Mouse (Mus musculus): Measurements from ENCODE around the gene Ryk. TPM values are rescaled to one million over a fixed set of nuclear protein-coding genes. Genes with fewer than 3 reads are reported as not detected.
A peak's percentile ranks its signal among the peaks of the same experiment; 100 is the strongest.

Gene Ryk
- total RNA-seq, 2 experiments from 2014 or later = 63.2 to 64.9 TPM

DNA sequence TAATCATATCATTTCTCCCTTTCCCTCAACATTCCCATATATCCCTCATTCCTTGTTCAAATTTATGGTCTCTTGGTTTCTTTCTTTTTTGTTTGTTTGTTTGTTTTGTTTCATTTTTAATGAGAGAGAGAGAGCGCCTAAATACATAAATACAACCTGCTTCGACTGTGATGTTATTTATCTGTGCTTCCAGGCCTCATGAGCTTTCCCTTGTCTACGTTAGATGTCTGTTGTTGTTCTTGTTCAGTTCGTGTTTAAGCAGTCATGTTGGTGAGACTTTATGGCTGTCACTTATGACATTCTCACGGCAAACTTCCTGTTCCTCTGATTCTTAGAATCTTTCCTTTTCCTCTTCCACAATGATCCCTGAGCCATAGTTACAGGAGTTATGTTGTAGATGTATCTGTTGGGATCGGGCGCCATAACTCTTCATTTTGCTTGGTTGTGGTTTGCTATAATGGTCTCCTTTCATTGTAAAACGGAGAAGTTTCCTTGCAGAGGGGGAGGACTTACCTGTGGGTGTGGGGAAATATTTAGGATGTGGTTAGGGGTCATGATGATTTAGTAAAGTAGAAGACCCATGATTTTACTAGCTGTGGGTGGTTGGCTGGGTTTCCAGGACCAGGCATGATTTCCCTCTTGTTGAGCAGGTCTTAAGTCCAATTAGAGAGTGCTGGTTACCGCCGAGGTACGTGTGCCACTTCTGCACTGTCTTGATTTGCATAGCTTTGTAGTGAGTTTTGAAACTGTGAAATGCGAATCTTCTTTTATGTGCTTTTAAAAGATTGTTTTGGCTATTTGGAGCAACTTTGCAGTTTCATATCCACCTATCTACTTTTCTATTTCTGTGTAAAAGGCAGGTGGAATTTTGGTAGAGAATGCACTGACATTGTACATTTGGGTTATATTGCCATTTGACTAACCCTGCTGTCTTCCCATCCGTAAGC is 17.6 kb downstream of the Ryk start:
- no peak for DNase-seq (ENCODE audit: low spot score in 2 of 2)

DNA sequence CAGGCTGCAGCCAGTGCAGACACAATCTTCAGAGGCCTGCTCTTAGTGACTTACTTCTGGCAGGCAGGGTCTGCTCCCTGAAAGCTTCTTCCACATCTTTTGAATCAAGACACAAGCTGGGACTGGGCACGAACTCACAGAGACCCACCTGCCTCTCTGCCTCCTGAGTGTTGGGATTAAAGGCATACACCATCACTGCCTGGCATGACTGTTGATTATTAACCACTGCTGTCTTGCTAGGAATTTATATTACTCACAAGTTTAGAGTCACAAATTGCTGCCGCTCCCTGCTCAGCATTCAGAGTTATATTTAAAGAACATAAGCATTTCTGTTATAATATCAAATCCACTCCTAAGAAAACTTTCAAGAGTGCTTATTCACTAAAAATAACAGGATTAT is 23.1 kb downstream of the Ryk start:
- no peak for DNase-seq (ENCODE audit: low spot score in 2 of 2)

DNA sequence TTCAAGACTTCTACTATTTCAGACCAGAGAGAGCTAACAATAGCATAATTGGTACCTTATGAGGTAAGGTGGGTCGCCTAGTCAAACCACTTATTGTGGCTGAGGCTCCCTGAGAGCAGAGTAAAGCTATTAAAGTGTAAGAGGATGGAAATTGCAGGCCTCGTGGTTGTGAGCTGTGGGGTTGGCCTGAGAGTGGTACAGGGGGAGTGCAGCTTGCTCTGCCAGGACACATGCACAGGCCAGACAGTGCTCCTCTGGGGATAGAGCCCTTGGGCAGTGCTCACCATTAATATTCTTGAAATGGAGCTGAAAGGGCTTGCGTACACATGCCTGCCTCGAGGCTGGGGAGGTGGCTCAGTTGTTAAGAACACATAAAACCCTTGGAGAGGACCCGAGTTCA is 23.6 kb downstream of the Ryk start:
- no peak for DNase-seq (ENCODE audit: low spot score in 2 of 2)

DNA sequence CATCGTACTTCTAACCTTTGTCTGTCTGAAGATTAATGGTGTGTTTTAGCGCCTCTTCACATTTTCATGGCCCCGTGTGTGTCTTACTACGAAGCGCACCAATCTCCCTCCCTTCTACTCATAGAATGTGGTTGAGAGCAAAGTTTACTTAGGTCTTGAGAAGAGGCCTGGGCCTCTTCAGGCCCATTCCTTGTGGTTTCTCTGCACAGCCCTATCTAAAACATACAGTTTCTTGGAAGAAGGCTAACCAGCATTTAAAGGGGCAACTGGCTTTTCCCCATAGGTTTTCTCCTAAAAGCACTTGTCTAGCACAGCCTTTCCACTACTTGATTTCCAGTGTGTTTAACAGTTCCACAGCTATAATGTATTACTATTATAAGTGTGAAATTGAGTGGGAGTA is 24.7 kb downstream of the Ryk start:
- no peak for DNase-seq (ENCODE audit: low spot score in 2 of 2)

DNA sequence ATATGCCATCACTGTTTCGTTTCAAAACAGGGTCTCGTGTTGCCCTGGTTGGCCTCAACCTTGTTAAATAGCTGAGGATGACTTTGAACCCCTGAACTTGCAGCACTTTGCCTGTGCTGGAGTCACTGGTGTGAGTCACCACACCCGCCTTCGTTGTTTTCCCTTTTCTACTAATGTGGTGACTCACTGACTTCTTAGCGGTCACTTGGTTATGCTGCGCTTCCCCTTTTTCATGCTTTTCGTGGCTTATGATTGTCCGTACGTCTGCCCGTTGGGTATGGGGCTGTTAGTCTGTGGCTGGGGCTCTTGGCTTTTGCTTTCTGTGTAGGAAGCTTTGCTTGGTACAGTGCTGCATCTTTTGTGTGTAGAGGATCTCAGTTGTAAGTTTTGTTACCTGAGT is 25.2 kb downstream of the Ryk start:
- DNase-seq (ENCODE audit: low spot score in 2 of 2) = no peak

DNA sequence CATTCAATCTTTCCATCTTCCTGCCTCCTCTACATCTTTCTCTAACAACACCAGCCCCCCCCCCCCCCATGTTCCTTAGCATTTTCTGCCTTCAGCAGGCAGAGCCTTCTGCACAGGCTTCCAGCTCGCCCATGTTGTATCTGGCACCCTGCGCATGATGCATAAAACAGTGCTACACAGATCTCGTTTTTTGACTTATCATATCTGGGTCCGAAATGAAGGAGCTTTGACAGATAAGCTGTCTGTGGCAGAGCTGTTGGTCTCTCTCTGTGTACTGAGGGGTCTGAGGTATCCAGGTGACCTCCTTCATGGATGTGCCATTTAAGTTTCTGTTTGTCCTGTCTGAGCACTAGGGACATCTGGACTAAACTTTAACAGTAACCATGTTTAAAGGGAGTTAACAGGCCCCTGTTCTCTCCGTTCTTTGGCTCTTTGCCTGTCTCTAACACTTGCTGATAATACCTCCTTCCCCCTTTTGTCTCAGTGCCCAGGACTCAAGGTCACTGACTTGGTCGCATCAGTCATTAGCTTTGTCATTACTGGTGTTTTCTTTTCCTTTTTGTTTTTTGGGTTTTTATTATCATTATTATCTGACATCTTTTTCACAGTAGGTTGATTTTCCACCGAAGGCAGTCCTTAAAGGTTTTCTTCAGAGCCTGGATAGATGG is 26.2 kb downstream of the Ryk start:
- no peak for DNase-seq (ENCODE audit: low spot score in 2 of 2)

DNA sequence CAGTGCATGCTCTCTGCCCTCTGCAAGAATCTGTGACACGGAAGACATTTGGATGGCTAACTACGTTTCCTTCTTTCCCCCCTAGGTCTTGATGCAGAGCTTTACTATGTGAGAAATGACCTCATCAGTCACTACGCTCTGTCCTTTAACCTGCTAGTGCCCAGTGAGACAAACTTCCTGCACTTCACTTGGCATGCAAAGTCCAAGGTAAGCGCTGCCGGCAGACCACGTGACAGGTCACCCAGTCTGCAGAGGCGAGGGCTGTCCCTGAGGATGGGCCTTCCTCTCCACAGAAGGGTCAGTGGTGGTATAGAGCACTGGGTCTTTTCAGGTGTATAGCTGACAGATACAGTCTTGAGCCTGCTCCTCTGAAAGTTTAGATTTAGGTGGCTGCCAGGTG is 27.1 kb downstream of the Ryk start:
- no peak for DNase-seq (ENCODE audit: low spot score in 2 of 2)

DNA sequence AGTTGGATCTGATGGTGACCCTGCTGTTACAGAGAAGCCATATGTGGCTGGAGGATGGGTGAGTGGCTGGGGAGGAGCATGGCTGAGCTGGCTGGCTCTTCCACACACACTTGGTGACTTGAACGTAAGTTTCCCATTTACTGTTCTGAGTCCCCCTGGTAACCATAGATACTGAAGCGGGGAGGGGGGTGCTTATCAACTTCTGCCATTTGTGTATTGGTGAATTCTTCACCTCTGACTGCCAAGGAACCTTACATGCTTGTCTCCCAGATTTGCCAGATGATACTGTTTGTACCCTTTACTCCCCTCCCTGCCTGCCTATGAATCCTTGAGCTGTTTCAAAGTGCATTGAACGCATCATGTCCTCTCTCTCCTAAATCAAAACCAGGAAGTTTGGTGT is 27.5 kb downstream of the Ryk start:
- no peak for DNase-seq (ENCODE audit: low spot score in 2 of 2)

DNA sequence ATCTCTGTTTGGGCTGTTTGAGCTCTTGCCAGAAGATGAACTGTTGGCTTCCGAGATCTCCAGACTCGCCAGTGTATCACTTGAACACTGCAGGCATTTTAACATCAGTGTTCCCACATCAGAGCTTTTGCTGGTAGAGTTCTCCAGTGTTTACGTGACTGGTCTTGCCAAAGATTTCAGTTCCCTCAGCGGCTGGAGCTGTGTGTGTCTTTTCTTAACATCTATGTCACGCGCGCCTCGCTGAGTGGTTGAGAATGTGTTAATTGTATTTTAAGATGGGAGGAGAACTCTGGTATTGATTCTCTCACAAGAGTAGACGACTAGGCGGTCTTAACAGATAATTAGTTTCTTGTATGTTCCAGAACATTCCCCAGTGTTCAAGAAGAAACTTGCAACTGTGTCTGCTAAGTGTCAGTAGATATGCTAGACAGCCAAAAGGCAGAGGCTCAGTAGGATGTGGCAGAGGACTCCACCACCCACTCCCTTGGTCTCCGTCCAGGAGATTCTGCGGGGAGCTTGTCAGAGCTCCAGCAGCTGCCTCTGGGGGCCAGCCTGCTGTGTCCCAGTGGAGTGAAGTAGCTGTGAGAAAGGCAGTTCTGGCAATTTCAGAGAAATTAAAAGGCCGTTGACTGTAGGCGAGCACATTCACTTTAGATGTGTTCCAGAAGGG is 29.3 kb downstream of the Ryk start:
- no peak for DNase-seq (ENCODE audit: low spot score in 2 of 2)

DNA sequence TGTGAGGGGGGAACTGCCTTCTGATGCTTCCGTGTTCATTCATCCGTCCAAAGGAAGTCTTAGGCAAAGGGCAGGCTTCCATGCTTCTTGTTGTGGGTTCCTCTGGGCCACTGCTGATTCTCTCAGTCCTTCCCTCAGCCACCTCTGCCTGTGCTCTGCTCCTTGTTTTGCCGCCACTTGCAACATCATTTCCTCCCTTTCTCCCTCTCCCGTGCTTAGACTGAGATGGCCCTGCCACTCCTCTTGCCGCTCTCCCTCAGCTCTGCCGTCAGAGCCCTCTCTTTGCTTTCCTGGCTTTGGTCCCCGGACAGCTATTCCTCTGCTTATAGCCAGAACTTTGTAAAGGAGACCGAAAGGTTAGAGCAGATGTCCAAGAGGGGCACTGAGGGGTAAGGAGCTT is 30.2 kb downstream of the Ryk start:
- DNase-seq (ENCODE audit: low spot score in 2 of 2) = no peak

DNA sequence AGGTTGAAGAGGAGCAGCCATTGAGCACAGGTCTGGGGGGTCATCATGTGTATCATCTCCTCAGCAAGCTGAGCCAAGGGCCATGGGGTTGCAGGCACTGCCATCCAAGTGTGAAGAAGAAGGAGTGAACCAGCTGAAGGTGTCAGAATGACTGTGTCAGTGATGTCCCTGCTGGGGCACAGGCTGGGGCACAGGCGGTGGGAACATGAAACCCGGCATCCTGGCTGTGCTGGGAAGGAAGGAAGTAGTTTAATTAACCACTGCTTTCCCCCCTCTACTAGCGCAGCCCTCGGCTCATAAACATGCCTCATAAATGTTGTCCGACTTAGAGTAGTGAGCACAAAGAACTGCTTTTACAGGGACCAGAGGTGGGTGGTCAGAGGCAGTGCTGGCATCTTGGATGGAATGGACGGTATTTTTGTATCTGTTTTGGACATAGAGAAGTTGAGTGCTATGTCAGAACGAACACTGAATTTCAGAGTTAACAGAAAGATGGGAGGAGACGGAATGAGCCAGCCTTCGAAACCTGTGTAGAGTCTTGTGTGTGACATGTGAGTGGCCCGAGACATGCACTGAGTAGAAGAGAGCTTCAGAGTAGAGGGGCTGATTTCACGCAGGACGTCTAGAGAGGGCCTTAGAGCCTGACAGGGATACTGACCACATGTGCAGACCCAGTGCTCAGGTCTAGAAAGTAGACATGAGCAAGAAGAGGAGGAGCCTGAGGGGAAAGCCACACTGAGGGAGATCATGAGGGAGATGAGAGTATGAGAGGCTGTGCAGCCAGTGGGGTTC is 31.4 kb downstream of the Ryk start:
- DNase-seq (ENCODE audit: low spot score in 2 of 2) = no peak

DNA sequence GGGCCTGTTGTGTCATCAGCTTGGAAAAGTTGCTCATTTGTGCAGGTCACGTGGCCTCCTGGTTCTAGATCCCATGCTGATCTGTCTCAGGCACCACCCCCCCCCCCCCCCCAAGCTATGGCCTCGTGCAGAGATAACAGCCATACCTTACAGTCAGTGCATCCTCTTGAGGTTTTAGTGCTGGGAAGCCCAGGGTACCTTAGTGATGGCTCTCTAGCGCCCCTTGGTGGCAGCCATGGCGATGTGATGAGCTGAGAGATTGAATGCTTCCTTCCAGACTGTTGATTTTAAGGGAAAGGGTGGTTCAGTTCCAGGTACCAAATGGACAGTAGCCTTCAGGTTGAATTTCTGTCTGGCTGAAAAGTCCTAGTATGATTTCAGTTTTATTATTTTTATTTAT is 32.2 kb downstream of the Ryk start:
- peak; percentile 50 to 52 for DNase-seq (ENCODE audit: low spot score in 2 of 2)

DNA sequence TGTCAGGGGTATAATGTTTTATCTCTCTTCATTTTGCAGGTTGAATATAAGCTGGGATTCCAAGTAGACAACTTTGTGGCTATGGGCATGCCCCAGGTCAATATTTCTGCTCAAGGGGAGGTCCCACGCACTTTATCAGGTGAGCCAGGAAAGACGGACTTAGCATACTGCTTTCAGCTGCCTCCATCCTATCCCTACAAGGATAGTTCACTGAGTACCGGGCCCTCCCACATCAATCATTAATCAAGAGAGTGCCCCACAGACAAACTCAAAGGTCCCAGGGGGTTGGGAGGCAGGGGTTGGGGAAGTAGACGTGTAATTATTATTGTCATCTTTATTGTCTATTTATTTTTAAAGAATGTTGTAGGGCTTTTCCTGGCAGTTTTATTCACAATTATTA is 32.8 kb downstream of the Ryk start:
- no peak for DNase-seq (ENCODE audit: low spot score in 2 of 2)

DNA sequence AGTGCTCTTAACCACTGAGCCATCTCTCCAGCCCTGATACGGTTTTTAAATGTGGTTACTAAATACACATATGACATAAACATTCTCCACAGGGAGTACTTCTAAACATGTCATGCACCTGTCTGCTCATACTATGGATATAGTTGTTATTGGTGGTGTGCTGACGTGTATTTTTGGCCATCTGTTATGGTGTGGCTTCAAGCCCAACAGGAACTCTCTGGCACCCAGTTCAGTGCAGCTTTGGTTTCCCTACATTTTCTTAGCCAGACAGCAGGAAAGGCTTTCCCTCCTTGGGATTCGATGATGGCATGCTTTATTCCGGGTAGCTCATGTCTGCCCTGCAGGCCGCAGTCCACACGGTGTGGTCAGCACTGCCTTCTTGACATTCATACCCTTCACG is 33.7 kb downstream of the Ryk start:
- no peak for DNase-seq (ENCODE audit: low spot score in 2 of 2)

DNA sequence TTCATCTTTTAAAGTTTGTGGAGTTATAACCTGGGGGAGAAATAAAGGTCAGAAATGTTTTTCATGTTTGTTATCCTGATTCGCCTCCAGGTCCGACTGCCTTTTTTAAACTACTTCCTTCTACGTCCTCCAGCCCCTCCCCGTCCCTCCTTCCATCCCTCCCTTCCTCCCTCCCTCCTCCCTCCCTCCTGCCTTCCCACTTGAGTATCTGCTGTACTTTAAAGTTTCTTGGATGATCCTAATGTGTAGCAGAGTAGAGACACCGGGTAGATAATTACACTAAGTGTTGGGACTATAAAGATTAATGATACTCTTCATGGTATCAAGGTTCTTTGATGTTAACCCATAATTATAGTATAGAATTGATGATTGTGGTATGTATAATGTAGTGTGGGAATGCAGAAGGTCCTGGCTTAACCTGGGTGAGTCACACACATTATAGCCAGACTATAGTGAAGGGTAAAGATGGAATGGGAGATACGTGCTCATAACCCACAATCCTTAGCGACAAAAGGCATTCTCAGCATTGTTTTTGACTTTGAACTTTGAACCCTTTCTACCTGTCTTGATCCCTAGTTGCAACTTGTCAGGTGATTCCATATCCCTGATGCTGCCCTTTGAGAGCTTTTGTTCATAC is 41.5 kb downstream of the Ryk start:
- no peak for DNase-seq (ENCODE audit: low spot score in 2 of 2)

DNA sequence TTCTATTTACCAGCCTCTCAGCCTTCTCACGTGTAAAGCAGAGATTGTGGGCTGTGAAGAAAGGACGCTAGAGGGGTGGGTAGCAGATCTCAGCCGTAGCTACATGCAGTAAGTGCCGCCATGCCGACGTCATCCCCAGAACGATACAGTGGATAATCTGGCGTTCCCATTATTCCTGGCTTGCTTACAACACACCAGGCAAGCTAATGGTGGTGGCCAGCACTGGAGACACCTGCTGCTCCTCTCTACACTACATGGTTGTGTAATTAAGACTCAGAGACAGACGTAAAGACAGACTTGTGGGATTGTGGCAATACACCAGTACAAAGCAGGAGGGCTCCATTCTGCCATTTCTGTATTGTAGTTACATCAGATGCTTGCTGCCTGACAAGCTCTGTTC is 43.2 kb downstream of the Ryk start:
- DNase-seq (ENCODE audit: low spot score in 2 of 2) = no peak

DNA sequence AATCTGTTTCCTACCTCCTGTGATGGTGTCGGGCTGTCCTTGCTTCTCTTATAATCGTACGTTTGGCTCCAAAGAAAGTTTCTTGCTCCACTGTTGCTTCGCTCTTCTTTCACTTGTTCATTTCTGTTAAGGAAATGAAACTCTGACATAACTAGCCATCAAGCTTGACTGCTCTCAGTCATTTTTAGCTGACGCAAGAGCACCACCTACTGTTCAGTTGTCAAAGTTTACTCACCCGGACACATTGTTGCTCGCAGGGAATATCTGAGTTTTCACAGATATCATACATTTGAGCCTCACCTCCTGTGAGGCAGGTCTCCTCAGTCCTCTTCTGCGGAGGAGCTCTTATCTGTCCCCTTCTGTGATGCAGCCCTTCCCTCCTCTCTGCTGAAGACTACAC is 44.8 kb downstream of the Ryk start:
- no peak for DNase-seq (ENCODE audit: low spot score in 2 of 2)

DNA sequence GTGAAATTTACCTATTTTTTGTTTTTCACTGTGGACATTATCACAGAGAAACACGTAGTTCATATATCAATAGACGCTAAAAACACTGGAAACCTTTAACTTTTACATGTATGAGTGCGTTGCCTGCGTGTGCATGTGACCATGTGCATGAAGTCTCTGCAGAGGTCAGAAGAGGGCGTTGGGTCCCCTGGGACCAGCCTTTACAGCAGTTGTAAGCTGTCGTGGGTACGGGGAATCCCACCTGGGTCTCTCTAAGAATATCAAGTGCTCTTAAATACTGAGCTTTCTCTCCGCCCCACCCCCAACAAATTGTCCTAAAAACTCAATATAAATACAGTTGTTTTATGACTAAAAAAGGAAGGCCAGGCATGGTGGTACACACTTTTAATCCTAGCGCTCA is 50.0 kb downstream of the Ryk start:
- no peak for DNase-seq (ENCODE audit: low spot score in 2 of 2)

DNA sequence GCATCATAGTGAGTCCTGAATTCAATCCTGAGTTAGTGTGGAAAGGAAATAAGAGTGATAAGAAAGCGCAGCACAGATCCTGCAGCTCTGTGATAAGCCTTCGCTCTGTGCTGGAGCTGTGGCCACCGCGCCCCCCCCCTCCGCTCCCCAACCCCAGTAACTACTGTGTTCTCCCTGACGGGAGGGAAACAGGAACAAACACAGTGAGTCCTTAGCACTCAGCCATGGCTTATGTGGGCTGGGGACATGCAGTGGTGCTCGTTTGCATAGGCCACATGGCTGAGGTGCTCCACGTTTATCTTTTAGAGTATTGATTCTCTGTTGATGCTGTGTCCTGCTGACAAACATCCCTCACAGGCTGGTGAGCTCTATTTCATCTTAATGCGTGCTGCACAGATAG is 55.4 kb downstream of the Ryk start:
- DNase-seq (ENCODE audit: low spot score in 2 of 2) = no peak

DNA sequence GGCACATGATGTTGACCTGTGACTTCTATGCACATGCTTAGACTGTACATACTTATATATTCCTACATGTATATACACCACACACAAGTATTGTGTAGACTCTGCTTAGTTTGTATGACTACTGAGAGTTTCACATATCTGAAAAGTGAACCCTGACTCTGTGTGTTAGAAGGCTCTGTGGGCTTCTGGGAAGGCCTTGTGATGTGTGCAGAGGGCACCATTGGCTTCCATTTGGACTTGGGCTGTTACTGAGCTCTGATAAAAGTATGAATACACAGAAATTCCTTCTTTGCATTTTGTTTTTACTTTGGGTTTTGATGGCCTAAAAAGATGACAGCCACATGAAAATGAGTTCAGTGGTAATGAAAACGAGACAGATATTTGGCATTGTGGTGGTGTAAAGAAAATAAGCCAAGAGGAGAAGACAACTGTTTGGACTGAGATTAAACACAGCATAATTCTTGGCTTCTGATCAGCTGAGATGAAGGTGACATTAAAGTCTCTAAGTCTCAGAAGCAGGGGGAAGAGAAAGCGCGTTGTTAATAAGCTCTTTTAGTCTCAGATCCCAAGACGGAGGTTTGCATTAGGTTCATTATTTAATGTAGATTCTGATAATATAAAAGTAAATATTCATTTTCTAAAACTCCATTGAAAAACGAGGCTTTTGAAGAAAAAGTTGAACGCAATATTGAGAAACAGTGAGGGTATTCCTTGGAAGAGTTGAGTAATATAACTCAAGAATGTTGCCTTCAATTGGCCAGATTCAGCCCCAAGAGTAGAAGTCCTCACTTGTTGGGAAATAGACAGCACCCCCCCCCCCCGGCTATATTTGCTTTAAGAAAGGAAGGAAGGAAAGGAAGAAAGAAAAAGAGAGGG is 58.0 kb downstream of the Ryk start:
- DNase-seq (ENCODE audit: low spot score in 2 of 2) = no peak
